Mouse (Mus musculus) liver, adult 2 months (tissue): ENCODE data around the gene 4921536K21Rik. TPM values are rescaled to one million over a fixed set of nuclear protein-coding genes. Genes with fewer than 3 reads are reported as not detected.
"Not testable (repeated sequence)": the region's sequence is repeated elsewhere in the genome, so short reads cannot be mapped to it uniquely, and the experiment has no call there.

ENCODE experiments used
- DNase-seq: peaks from one replicate; pipeline ENCODE4 v3.0.0-alpha.2; 2011; ENCODE audit warnings: low read depth, low spot score; ENCODE audit errors: extremely low read depth
- H3K27ac ChIP-seq: fragments of 200-500 bp; replicated peaks from 2 replicates; pipeline ENCODE4 v1.5.1; 2012; ENCODE audit warnings: low read depth, mild to moderate bottlenecking, control low read depth, inconsistent platforms, low read length; ENCODE audit not compliant: insufficient read depth
- H3K27me3 ChIP-seq: fragments of 200-500 bp; 2 replicates; pipeline ENCODE4 v1.6.1; 2012; ENCODE audit warnings: mild to moderate bottlenecking, moderate library complexity, low read length, inconsistent platforms; ENCODE audit not compliant: control insufficient read depth, insufficient read depth
- H3K36me3 ChIP-seq: fragments of 200-500 bp; 2 replicates; pipeline ENCODE4 v1.6.1; 2012; ENCODE audit warnings: low read length, inconsistent platforms; ENCODE audit not compliant: control insufficient read depth, insufficient read depth
- H3K4me1 ChIP-seq: fragments of 200-500 bp; 2 replicates; pipeline ENCODE4 v1.6.1; 2011; ENCODE audit warnings: low read length; ENCODE audit not compliant: control insufficient read depth, insufficient read depth
- H3K4me3 ChIP-seq: fragments of 200-500 bp; 2 replicates; pipeline ENCODE4 v1.5.1; 2011; ENCODE audit warnings: low read depth, mild to moderate bottlenecking, control low read depth, low read length, moderate library complexity; ENCODE audit not compliant: insufficient read depth
- H3K79me2 ChIP-seq: fragments of 200-500 bp; 2 replicates; pipeline ENCODE4 v1.6.1; 2012; ENCODE audit warnings: inconsistent platforms, mild to moderate bottlenecking, low read length, moderate library complexity; ENCODE audit not compliant: control insufficient read depth, insufficient read depth
- H3K9ac ChIP-seq: fragments of 200-500 bp; 2 replicates; pipeline ENCODE4 v1.6.1; 2012; ENCODE audit warnings: low read depth, mild to moderate bottlenecking, control low read depth, inconsistent platforms, low read length
- CTCF ChIP-seq: fragments of 200-500 bp; IDR thresholded peaks from 2 replicates; pipeline ENCODE4 v1.5.1; 2011; ENCODE audit warnings: low read depth, low read length, control low read depth
- POLR2A ChIP-seq: fragments of 200-500 bp; IDR thresholded peaks from 2 replicates; pipeline ENCODE4 v1.6.1; 2011; ENCODE audit warnings: low read length, control low read depth; ENCODE audit not compliant: insufficient read depth; ENCODE audit errors: extremely low read depth
- WGBS: fragments of 180-500 bp; shearing (Covaris S2); methylation state at CpG from one replicate; pipeline ENCODE4 v1.1.7; 2018; 5-methylcytosine and 5-hydroxymethylcytosine counted together
- polyA plus RNA-seq: library from polyadenylated mRNA; depleted of rRNA; stranded (reverse); fragments of >200 nt; gene quantifications from 2 replicates; pipeline ENCODE4 v1.2.3, GENCODE M21; 2012
- total RNA-seq: library from RNA; depleted of rRNA; stranded (reverse); fragments of >200 nt; gene quantifications from 2 replicates; pipeline ENCODE4 v1.2.3, GENCODE M21; 2014

Gene 4921536K21Rik
- total and polyA plus RNA-seq, 2 experiments = not detected

- H3K4me1 ChIP-seq = peaks cover 3% of the 10 kb centered on the region; the same call in 1 of the 2 replicates
- DNase-seq = peak; percentile 66
- TF ChIP-seq POLR2A (no peak), CTCF (no peak)
- peak overlapping the region; percentile 32 for H3K9ac ChIP-seq
- H3K4me3 ChIP-seq = peak overlapping the region; percentile 58
- H3K79me2 ChIP-seq = no peaks in the 10 kb centered on the region
- WGBS = 2% methylated on average over 65 of the region's 65 CpGs
- no peak overlapping the region for H3K27ac ChIP-seq
- peaks cover 5% of the 10 kb centered on the region for H3K27me3 ChIP-seq
- no peaks in the 10 kb centered on the region for H3K36me3 ChIP-seq
Observed at GRCm38 (mm10) chr11:3913316-3914108, 18.6 kb upstream of the 4921536K21Rik start.

- H3K9ac ChIP-seq = peak overlapping the region; percentile 32
- H3K79me2 ChIP-seq = no peaks in the 10 kb centered on the region
- DNase-seq = no peak
- peaks cover 3% of the 10 kb centered on the region; the same call in 1 of the 2 replicates for H3K4me1 ChIP-seq
- H3K27ac ChIP-seq = no peak overlapping the region
- WGBS = 19% methylated on average over 16 of the region's 16 CpGs
- TF ChIP-seq CTCF (no peak), POLR2A (no peak)
- peak overlapping the region; percentile 58; the same call in 1 of the 2 replicates for H3K4me3 ChIP-seq
- no peaks in the 10 kb centered on the region for H3K36me3 ChIP-seq
- H3K27me3 ChIP-seq = peaks cover 5% of the 10 kb centered on the region
Observed at GRCm38 (mm10) chr11:3912875-3913271, 18.0 kb upstream of the 4921536K21Rik start.

GRCm38 (mm10) chr11:3912100-3912874 lies 17.4 kb upstream of the 4921536K21Rik start:
- Histone ChIP-seq H3K36me3 (no peaks in the 10 kb centered on the region), H3K9ac (peak overlapping the region; percentile 32; the same call in 1 of the 2 replicates), H3K79me2 (no peaks in the 10 kb centered on the region), H3K4me1 (peaks cover 3% of the 10 kb centered on the region; the same call in 1 of the 2 replicates), H3K27ac (no peak overlapping the region), H3K4me3 (peak overlapping the region; percentile 58; the same call in 1 of the 2 replicates), H3K27me3 (peaks cover 5% of the 10 kb centered on the region)
- 60% methylated on average over 19 of the region's 19 CpGs for WGBS
- TF ChIP-seq CTCF = no peak
- TF ChIP-seq POLR2A = no peak
- DNase-seq = no peak

GRCm38 (mm10) chr11:3911440-3911839 lies 16.5 kb upstream of the 4921536K21Rik start:
- not testable (repeated sequence) for H3K27ac ChIP-seq, H3K36me3 ChIP-seq, DNase-seq, H3K4me1 ChIP-seq, H3K9ac ChIP-seq, H3K4me3 ChIP-seq, H3K27me3 ChIP-seq, H3K79me2 ChIP-seq
- 95% methylated on average over 6 of the region's 6 CpGs for WGBS

GRCm38 (mm10) chr11:3910513-3911310 lies 15.8 kb upstream of the 4921536K21Rik start:
- WGBS = 86% methylated on average over 5 of the region's 5 CpGs
- H3K79me2 ChIP-seq = no peaks in the 10 kb centered on the region
- H3K36me3 ChIP-seq = no peaks in the 10 kb centered on the region
- no peak overlapping the region for H3K4me3 ChIP-seq
- H3K27me3 ChIP-seq = peaks cover 5% of the 10 kb centered on the region
- DNase-seq = no peak
- TF ChIP-seq POLR2A = no peak
- TF ChIP-seq CTCF = no peak
- peaks cover 3% of the 10 kb centered on the region; the same call in 1 of the 2 replicates for H3K4me1 ChIP-seq
- H3K27ac ChIP-seq = no peak overlapping the region
- H3K9ac ChIP-seq = no peak overlapping the region
